Mouse (Mus musculus) T-helper 2 cell (primary cell): Measurements from ENCODE around the gene Cfap299.

ENCODE experiments used
- in situ Hi-C: fragments of 300-600 bp; cut with MboI, MseI; formaldehyde crosslinking; loops from one replicate; pipeline ENCODE4 v1.15.1; 2025; ENCODE audit warnings: high pct_unique_total_duplicates

Cfap299 gene

DNA sequence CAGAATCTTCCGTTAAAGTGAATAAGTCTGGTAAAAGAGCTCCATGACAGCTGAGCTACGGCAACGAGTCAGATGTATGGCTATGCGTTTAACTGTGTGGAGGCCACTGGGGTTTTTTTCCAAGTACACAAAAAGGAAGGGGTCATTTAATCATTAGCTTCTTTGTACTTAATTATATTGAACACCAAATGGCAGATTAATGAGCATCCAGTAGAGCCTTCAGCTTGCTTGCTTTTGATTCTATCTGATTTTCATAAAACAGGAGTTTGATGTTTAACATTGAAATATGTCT is 47.6 kb downstream of the Cfap299 start:
- in situ Hi-C loops = no loop called here

DNA sequence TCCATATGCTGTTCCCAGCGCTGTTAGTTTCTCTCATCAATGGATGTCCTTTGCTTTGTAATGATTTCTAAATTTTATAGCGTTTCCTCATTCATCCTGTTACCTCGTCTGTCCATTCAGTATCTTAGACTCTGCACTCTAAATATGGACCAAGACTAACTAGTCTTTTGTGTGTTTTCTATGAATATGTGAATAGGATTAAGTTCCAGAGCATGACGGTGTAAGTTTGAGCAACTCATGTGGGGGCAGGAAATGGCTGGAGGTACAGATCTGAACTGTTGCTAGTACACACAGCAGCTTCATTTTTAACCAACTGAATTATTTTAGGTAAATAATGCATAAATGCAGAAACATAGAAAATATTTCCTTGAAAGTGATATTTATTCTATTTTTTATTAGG is 51.3 kb downstream of the Cfap299 start:
- in situ Hi-C loops = no loop called here

DNA sequence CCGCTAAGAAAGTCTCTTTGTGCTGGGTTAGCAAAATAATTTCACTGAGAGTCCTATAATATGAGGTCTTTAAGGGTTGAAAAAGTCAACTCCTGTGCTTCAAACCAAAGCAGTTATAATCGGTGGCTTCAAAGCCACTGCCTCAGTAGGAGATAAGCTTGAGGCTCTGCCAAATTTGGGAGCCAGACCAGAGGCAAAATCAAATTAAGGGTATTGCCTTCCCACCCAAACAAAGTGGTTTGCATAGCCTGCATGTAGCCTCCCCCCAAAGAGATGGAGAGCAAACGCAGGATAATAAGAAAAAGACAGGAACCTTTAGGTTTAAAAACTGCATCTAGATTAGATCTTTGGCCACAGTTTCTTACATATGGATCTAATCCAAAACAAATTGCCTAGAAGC is 58.0 kb downstream of the Cfap299 start:
- in situ Hi-C loops = no loop called here

DNA sequence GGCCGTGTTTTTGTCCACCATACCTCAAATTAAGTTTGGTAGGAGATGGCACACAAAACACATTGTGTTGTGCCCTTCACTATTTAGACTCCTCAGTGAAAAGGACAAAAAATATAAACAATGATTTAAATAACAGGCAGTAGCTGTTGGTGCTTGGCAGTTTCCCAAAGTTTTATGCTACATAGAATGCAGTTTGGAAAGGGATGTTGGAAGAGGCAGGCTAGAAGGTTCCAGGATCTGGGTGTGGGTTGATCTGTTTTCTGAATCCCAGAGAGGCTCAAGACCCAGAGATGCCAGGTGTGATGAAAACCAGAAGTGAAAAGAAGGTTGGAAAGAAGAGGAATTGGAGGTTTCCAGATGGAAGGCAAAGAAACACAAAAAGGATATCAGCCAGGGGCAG is 73.1 kb downstream of the Cfap299 start:
- in situ Hi-C loops = no loop called here

GRCm38 (mm10) chr5:98410060-98410459 is 81.0 kb downstream of the Cfap299 start:
- in situ Hi-C loops = no loop called here

GRCm38 (mm10) chr5:98416385-98417145 is 87.5 kb downstream of the Cfap299 start:
- in situ Hi-C loops = no loop called here

- in situ Hi-C loops = no loop called here
These were observed 95.9 kb downstream of the Cfap299 start for GRCm38 (mm10) chr5:98424965-98425364.

- in situ Hi-C loops = no loop called here
These were observed 97.0 kb downstream of the Cfap299 start for GRCm38 (mm10) chr5:98426112-98426511.

- in situ Hi-C loops = no loop called here
These were observed 101.0 kb downstream of the Cfap299 start for GRCm38 (mm10) chr5:98430060-98430459.

- in situ Hi-C loops = no loop called here
These were observed 109.6 kb downstream of the Cfap299 start for GRCm38 (mm10) chr5:98438686-98439085.

GRCm38 (mm10) chr5:98446771-98447462 is 117.8 kb downstream of the Cfap299 start:
- in situ Hi-C loops = loop anchor here (10.0 kb wide), 1 partner anchor 642 kb away; no protein-coding TSS in a partner anchor

GRCm38 (mm10) chr5:98449873-98450272 is 120.8 kb downstream of the Cfap299 start:
- in situ Hi-C loops = loop anchor here (10.0 kb wide), 1 partner anchor 645 kb away; no protein-coding TSS in a partner anchor

DNA sequence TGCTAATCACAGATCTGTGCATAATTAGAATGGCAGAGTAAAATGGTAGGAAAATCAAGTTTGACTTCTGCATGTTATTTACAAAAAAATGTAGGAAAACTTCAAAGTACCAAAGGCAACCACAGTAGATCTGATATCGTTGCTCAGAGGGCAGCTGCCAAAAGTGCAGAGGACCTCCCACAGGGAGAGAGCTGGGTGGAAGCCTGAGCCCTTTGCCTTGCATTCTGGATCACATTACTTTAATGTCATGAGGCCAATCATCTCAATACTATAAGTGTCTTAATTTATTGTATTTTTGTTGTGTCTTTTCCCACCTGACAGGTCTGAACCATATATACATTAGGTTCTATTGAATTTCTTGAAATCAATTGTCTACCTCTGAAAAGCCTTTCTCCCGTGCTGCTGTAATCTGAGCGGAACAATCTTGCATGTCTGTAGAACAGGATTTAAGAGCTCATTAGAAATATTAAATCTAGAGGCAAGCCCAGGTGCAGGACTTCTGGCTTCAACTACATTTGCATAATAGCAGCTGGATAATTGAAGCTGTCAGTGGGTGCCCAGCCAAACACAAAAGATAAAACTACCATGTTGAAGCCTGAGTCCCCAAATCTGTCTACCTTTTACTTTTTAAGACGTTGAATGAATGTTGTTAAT is 137.9 kb downstream of the Cfap299 start:
- in situ Hi-C loops = no loop called here

- in situ Hi-C loops = no loop called here
These were observed 140.9 kb downstream of the Cfap299 start for GRCm38 (mm10) chr5:98470052-98470451.

DNA sequence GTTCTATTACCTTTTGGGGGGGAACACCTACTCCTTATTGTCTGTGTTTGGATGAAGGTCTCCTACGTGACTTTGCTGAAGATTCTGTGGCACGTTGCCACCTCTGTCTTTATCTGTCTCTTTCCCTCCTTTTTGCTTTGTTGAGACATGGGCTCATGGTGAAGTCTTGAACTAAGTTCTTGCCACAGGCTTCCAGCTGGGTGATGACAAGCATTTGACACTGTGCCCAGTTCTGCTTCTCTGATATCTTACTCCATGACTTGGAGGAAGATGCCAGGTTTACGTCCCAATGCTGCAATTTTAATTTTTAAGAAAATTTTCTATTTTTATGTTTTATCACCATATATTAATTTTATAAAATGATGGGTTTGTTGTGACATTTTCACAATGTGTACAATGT is 147.4 kb downstream of the Cfap299 start:
- in situ Hi-C loops = no loop called here

GRCm38 (mm10) chr5:98477261-98477660 is 148.2 kb downstream of the Cfap299 start:
- in situ Hi-C loops = no loop called here

DNA sequence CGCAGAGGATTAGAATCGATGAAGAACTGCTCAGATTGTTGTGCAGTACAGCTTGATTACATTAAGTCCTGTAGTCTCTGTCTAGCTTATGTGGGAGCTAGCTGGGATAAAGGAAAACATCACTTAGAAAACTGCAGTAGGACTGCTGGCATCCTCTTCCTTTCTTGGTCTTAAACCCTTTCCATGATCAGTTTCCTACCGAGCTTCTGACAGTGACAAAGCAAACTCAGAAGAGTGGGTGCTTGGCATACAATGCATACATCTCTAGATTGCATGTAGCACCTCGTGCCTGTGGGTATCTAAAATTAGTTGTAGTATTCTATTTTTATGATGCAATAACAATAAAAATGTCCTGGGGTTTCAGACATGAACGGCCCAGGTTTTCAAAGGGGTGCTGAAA is 154.4 kb downstream of the Cfap299 start:
- in situ Hi-C loops = no loop called here

DNA sequence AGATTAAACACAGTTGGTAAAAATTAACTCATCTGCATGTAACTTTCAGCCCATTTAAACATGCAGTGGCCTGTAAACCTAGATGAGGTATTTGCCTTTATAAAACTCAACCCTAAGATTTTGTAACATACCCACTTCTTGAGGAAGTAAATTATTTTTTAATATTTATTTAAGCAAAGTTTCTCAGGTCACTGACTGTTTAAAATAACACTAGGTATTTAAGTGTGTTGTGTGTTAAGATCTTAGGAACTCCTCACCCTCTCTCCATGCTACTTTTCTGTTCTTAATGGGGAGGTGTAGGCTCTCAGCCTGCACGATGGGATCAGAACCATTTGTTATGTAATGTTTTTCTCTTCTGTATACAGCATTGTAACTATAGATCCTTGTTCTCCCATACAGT is 156.1 kb downstream of the Cfap299 start:
- in situ Hi-C loops = no loop called here

GRCm38 (mm10) chr5:98498317-98498716 is 169.2 kb downstream of the Cfap299 start:
- in situ Hi-C loops = no loop called here

DNA sequence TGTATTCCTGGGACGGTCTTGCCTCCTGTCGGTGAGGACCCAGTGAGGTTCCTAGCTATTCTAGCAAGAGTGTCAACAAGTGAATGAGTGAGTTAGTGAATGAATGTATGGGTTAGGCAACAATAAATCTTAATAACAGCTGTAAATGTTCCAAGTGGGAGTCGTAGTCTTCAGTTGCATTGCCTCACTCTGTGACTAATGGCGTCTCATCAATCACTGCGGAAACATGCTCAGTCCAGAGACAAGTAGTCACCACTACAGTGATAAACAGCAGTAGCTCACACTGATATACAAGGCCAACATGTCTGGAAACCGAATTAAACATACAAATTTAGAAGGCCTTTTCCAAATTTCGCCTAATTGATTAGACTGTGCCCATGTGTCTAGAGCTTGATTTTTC is 187.1 kb downstream of the Cfap299 start:
- in situ Hi-C loops = no loop called here

DNA sequence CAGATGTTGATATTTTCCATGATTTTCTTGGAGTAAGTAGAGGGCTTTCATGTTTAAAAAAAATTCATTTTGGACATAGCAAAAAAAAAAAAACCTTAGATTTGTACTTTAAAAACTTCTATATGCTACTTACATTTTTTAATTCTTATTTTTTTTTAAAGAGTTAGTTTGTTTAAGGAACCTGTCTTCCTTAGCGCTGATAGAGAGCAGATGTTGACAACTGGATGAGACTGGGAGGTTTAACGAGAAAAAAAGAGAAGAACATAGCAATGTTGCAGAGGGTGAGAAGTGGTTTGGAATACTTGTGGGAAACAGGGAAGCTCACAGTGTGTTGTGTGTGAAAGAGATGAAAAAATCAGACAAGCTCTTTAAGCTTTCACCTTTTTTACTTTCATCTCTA is 191.0 kb downstream of the Cfap299 start:
- in situ Hi-C loops = no loop called here

- in situ Hi-C loops = no loop called here
These were observed 193.3 kb downstream of the Cfap299 start for GRCm38 (mm10) chr5:98522270-98522977.
